Mouse (Mus musculus) right cerebral cortex, postnatal 36 days (tissue): ENCODE data around the gene Cd200r1.

ENCODE experiments used
- DNase-seq, 2 experiments: peaks; one replicate each; pipeline ENCODE4 v3.0.0; 2022; ENCODE audit warnings: low spot score in 2 of 2, mixed read lengths in 1 of 2

The Cd200r1 gene

GRCm38 (mm10) chr16:44765555-44766319 lies at the start of gene Cd200r1:
Gene Cd200r1 (plus strand): TSS chr16:44765736.
- DNase-seq: no peak

- no peak for DNase-seq
These were observed 49.0 kb upstream of the Cd200r1 start for GRCm38 (mm10) chr16:44716305-44717140.

- DNase-seq: no peak
These were observed 48.3 kb upstream of the Cd200r1 start for GRCm38 (mm10) chr16:44717141-44717634.

- no peak for DNase-seq
These were observed 47.7 kb upstream of the Cd200r1 start for GRCm38 (mm10) chr16:44717838-44718237.

- no peak for DNase-seq
These were observed 46.2 kb upstream of the Cd200r1 start for GRCm38 (mm10) chr16:44719349-44719748.

- no peak for DNase-seq
These were observed 45.0 kb upstream of the Cd200r1 start for GRCm38 (mm10) chr16:44720518-44720917.

- DNase-seq: no peak
These were observed 42.9 kb upstream of the Cd200r1 start for GRCm38 (mm10) chr16:44722666-44723065.

- DNase-seq: peak; percentile 92
These were observed 41.3 kb upstream of the Cd200r1 start, which contains the start of gene Nepro for GRCm38 (mm10) chr16:44724083-44724787. Gene Nepro (plus strand): TSS chr16:44724301.

GRCm38 (mm10) chr16:44724847-44725246 lies 40.7 kb upstream of the Cd200r1 start:
- DNase-seq: peak in 1 of 2 experiments; percentile 28

GRCm38 (mm10) chr16:44725286-44726223 lies 40.0 kb upstream of the Cd200r1 start:
- DNase-seq: peak; percentile 72 to 79

GRCm38 (mm10) chr16:44727525-44727924 lies 38.0 kb upstream of the Cd200r1 start:
- DNase-seq: no peak

- DNase-seq: no peak
These were observed 31.5 kb upstream of the Cd200r1 start for GRCm38 (mm10) chr16:44734059-44734458.

GRCm38 (mm10) chr16:44735676-44736075 lies 29.9 kb upstream of the Cd200r1 start:
- DNase-seq: no peak

- DNase-seq: no peak
These were observed 29.4 kb upstream of the Cd200r1 start for GRCm38 (mm10) chr16:44736118-44736517.

GRCm38 (mm10) chr16:44742753-44743152 lies 22.8 kb upstream of the Cd200r1 start:
- DNase-seq: no peak

GRCm38 (mm10) chr16:44745471-44745865 lies 20.1 kb upstream of the Cd200r1 start:
- DNase-seq: no peak

GRCm38 (mm10) chr16:44745866-44746562 lies 19.5 kb upstream of the Cd200r1 start, which contains the start of gene Gtpbp8:
Gene Gtpbp8 (minus strand): TSS chr16:44746363.
- peak; percentile 85 to 88 for DNase-seq

GRCm38 (mm10) chr16:44748007-44748406 lies 17.5 kb upstream of the Cd200r1 start:
- no peak for DNase-seq

GRCm38 (mm10) chr16:44757700-44758099 lies 7.8 kb upstream of the Cd200r1 start:
- no peak for DNase-seq

GRCm38 (mm10) chr16:44761811-44762210 lies 3.7 kb upstream of the Cd200r1 start:
- DNase-seq: no peak
